Mouse (Mus musculus) hindbrain, embryonic 13.5 days (tissue): Measurements from ENCODE around the gene Igfbp2. TPM values are rescaled to one million over a fixed set of nuclear protein-coding genes. Genes with fewer than 3 reads are reported as not detected.

ENCODE experiments used
- ATAC-seq: fragments of 200-750 bp; cut with Nextera tagmentation; 2 replicates; pipeline ENCODE4 v1.8.0; 2017; ENCODE audit warnings: moderate TSS enrichment; ENCODE audit not compliant: low FRiP score
- H3K27ac ChIP-seq: fragments of 300-500 bp; sonication (generic); 2 replicates; pipeline ENCODE4 v1.5.1; 2015; ENCODE audit warnings: inconsistent platforms, mild to moderate bottlenecking, moderate library complexity
- H3K27me3 ChIP-seq: fragments of 300-500 bp; sonication (generic); 2 replicates; pipeline ENCODE4 v1.6.1; 2015; ENCODE audit warnings: mild to moderate bottlenecking, inconsistent platforms
- H3K36me3 ChIP-seq: fragments of 300-500 bp; sonication (generic); 2 replicates; pipeline ENCODE4 v1.6.1; 2015; ENCODE audit warnings: mild to moderate bottlenecking, inconsistent platforms
- H3K4me1 ChIP-seq: fragments of 300-500 bp; sonication (generic); replicated peaks from 2 replicates; pipeline ENCODE4 v1.6.1; 2015; ENCODE audit warnings: inconsistent platforms
- H3K4me2 ChIP-seq: fragments of 300-500 bp; sonication (generic); 2 replicates; pipeline ENCODE4 v1.6.1; 2015; ENCODE audit warnings: inconsistent platforms, mild to moderate bottlenecking, moderate library complexity
- H3K4me3 ChIP-seq: fragments of 300-500 bp; sonication (generic); 2 replicates; pipeline ENCODE4 v1.5.1; 2015; ENCODE audit warnings: mild to moderate bottlenecking, inconsistent platforms
- H3K9ac ChIP-seq: fragments of 300-500 bp; sonication (generic); 2 replicates; pipeline ENCODE4 v1.6.1; 2015; ENCODE audit warnings: mild to moderate bottlenecking, inconsistent platforms
- H3K9me3 ChIP-seq: fragments of 300-500 bp; sonication (generic); 2 replicates; pipeline ENCODE4 v1.6.1; 2016; ENCODE audit warnings: inconsistent platforms
- WGBS: fragments of 180-500 bp; shearing (Covaris S2); methylation state at CpG from one replicate; pipeline ENCODE4 v1.1.7; 2015; 5-methylcytosine and 5-hydroxymethylcytosine counted together
- polyA plus RNA-seq: library from polyadenylated mRNA; unstranded; fragments of >200 nt; fragmentation: Nextera tagmentation; extraction: Ambion mirVana; gene quantifications from 2 replicates; pipeline ENCODE4 v1.2.1, GENCODE M21; 2015

Igfbp2 gene
- polyA plus RNA-seq, result 392 and 465 TPM in 2 replicates

DNA sequence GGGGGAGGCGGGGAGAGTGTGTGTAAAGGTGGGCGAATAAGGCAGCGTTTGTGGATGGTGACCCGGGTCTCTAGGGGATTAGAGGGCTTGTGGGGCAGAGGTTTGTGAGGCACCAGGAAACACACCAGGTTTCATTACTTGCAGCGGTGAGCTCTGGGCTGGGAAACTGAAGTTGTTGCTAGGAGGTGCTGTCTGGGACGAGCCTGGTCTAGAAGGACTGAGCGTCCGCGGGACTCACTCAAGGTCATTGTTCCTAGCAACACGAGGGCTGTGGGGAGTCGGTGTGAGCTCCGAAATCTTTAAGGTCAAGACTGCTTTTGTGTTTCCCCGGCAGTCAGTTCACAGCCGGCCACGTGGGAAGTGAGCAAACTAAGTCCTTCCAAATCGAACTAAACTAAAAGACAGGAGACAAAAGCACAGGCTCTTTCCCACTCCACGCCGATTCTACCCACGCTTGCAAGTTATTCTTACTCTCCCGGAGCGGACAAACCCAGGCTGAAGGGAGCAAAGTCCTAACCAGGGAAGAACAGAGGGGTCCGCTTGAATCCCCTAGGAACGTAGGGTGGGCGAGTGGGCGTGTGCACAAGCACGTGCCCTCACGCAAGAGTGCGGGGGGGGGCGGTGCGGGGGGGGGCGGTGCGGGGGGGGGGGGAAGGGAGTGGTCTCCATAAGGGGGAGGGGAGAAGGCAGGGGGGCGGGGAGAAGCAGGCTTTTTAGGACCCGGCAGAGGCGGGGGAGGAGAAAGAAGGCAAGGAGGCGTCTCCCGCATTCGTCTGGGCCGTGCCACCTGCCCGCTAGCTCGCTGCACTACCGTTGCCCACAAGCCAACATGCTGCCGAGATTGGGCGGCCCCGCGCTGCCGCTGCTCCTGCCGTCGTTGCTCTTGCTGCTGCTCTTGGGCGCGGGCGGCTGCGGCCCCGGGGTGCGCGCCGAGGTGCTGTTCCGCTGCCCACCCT, at the start of gene Igfbp2:
TSS of gene Igfbp2 (plus strand) at position 753 of the 956 bp plus-strand sequence.
- peak within 1 kb of the TSS; percentile 89 for H3K27ac ChIP-seq
- peak within 1 kb of the TSS; percentile 81 for H3K4me3 ChIP-seq
- no peaks in the 10 kb centered on the region for H3K36me3 ChIP-seq
- under 1% methylated on average over 46 of the region's 58 CpGs for WGBS
- ATAC-seq, result peak; percentile 74
- peak within 1 kb of the TSS; percentile 94 for H3K9ac ChIP-seq
- no peaks in the 10 kb centered on the region for H3K9me3 ChIP-seq
- H3K4me2 ChIP-seq, result peak within 1 kb of the TSS; percentile 81
- no peaks in the 10 kb centered on the region for H3K27me3 ChIP-seq
- H3K4me1 ChIP-seq, result peaks cover 40% of the 10 kb centered on the region

DNA sequence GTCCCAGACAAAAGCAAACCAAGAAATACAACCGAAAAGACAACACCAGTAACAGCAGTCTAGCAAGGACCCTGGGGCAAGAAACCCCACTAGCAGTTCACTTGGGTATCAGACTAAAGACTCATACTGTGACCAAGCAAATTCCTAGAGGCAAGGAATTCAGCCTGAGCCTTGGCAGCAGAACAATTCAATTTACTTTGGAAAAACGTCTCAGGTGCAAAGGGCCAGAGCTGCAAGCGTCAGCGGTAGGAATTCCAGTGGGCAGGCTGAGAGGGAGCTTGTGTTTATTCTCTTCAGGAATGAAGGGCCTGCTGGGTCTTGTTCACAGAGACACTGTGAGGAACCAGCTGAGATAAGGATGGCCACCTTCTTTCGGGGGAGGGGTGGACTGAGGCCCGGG, 45.5 kb upstream of the Igfbp2 start:
- no peaks in the 10 kb centered on the region for H3K27me3 ChIP-seq
- H3K4me2 ChIP-seq, result no peak overlapping the region
- 31% methylated on average over 6 of the region's 6 CpGs for whole genome bisulfite sequencing
- H3K4me3 ChIP-seq, result no peak overlapping the region
- peaks cover 4% of the 10 kb centered on the region; the same call in 1 of the 2 replicates for H3K4me1 ChIP-seq
- no peaks in the 10 kb centered on the region for H3K36me3 ChIP-seq
- H3K27ac ChIP-seq, result no peak overlapping the region
- no peaks in the 10 kb centered on the region for H3K9me3 ChIP-seq
- no peak overlapping the region for H3K9ac ChIP-seq
- no peak for ATAC-seq

DNA sequence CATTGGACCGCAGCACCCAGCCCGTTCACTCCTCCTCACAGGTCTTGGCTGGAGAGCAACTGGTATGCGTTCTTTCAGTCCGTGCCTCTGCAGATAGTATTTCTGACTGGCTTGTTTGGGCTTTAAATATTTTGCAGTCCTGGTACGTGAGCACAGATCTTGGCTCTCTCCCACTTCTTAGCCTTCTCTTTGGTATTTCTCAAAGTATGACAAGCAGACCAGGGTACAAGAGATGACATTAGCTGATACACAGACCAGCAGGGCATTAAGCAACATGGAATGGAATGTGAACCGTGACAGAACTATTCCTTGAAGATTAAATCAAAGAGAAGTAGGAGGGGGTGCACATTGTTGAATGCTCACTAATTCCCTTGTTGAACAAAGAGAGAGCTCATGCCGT, 43.6 kb upstream of the Igfbp2 start:
- Histone ChIP-seq H3K4me2 (no peak overlapping the region), H3K27ac (no peak overlapping the region), H3K27me3 (no peaks in the 10 kb centered on the region), H3K4me1 (peaks cover 4% of the 10 kb centered on the region; the same call in 1 of the 2 replicates), H3K9ac (no peak overlapping the region), H3K4me3 (no peak overlapping the region), H3K36me3 (no peaks in the 10 kb centered on the region), H3K9me3 (no peaks in the 10 kb centered on the region)
- ATAC-seq, result no peak
- 50% methylated on average over 7 of the region's 7 CpGs for WGBS

GRCm38 (mm10) chr1:72783341-72783740, 41.0 kb upstream of the Igfbp2 start:
- Histone ChIP-seq H3K4me1 (peaks cover 4% of the 10 kb centered on the region; the same call in 1 of the 2 replicates), H3K27me3 (no peaks in the 10 kb centered on the region), H3K4me2 (no peak overlapping the region), H3K4me3 (no peak overlapping the region), H3K9me3 (no peaks in the 10 kb centered on the region), H3K36me3 (no peaks in the 10 kb centered on the region), H3K27ac (no peak overlapping the region), H3K9ac (no peak overlapping the region)
- 71% methylated on average over 2 of the region's 2 CpGs for WGBS
- no peak for ATAC-seq

DNA sequence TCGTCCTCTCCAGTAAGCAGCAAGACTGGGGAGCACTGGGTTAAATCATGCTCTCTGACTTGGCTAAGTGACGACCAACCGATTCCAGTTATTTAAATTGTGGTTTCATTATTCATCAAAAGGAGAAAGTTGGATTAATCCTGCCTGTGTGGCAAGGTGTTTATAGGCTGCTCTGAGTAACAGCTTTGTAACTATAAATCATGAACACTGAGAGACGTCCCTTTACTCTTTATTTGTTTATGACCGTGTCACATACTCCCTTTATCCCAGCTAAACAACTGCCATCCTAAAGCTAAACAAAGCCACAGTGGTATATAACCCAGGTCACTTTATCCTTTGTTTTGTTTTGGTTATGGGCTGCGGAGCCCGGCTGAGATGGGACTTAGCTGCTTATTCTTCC, 40.3 kb upstream of the Igfbp2 start:
- no peak overlapping the region for H3K4me2 ChIP-seq
- no peaks in the 10 kb centered on the region for H3K9me3 ChIP-seq
- H3K27ac ChIP-seq, result no peak overlapping the region
- H3K9ac ChIP-seq, result no peak overlapping the region
- peaks cover 4% of the 10 kb centered on the region; the same call in 1 of the 2 replicates for H3K4me1 ChIP-seq
- no peaks in the 10 kb centered on the region for H3K36me3 ChIP-seq
- no peak overlapping the region for H3K4me3 ChIP-seq
- H3K27me3 ChIP-seq, result no peaks in the 10 kb centered on the region
- 29% methylated on average over 7 of the region's 7 CpGs for WGBS
- no peak for ATAC-seq

DNA sequence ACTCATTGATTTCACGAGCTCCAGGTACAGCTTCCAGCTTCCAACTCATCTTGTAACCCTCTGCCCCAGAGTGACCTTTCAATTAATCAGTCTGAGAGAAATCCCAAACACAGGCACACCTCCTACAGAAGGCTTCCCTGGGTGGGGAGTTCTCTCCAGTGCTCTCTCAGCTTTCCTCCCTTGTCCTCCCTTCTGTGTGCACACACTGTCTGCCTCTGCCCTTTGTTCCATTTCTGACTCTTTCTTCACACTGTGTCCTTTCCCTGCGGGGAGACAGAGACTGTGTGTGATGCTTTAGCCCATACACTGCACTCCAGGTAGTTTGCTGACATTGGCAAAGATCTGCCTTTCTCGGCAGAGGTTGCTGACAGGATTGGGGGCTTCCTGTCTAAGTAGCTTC, 33.6 kb upstream of the Igfbp2 start:
- Histone ChIP-seq H3K27ac (no peak overlapping the region), H3K9me3 (no peaks in the 10 kb centered on the region), H3K4me1 (no peaks in the 10 kb centered on the region), H3K36me3 (no peaks in the 10 kb centered on the region), H3K4me2 (no peak overlapping the region), H3K27me3 (no peaks in the 10 kb centered on the region), H3K9ac (no peak overlapping the region), H3K4me3 (no peak overlapping the region)
- WGBS, result 56% methylated on average over 3 of the region's 3 CpGs
- ATAC-seq, result no peak

- Histone ChIP-seq H3K27me3 (no peaks in the 10 kb centered on the region), H3K4me1 (no peaks in the 10 kb centered on the region), H3K27ac (no peak overlapping the region), H3K4me2 (no peak overlapping the region), H3K9me3 (no peaks in the 10 kb centered on the region), H3K36me3 (no peaks in the 10 kb centered on the region), H3K4me3 (no peak overlapping the region), H3K9ac (no peak overlapping the region)
- no peak for ATAC-seq
Measured at GRCm38 (mm10) chr1:72791743-72792142, 32.6 kb upstream of the Igfbp2 start.

DNA sequence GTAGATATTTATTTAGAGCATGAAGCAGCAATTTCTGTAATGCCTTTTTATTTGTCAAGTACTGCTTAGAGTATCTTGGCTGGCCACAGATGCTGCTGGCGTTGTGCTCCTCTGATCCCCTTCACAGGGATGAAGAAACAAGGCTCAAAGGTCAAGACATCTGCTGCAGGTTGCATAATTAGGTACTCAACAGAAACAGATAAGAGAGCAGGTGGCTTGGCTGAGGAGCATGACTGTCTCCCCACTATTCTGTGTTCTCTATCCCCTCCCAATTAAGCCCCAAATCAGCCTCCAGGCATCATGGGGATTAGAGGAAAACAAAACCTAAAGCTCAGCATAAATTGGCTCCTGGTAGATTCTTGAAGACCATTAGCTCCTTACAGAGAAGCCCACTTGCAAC, 32.0 kb upstream of the Igfbp2 start:
- Histone ChIP-seq H3K9ac (no peak overlapping the region), H3K36me3 (no peaks in the 10 kb centered on the region), H3K4me3 (no peak overlapping the region), H3K27me3 (no peaks in the 10 kb centered on the region), H3K27ac (no peak overlapping the region), H3K4me1 (no peaks in the 10 kb centered on the region), H3K4me2 (no peak overlapping the region), H3K9me3 (no peaks in the 10 kb centered on the region)
- no peak for ATAC-seq
- WGBS, result 46% methylated on average over 1 of the region's 1 CpGs

- no peak overlapping the region for H3K4me3 ChIP-seq
- no peak overlapping the region for H3K9ac ChIP-seq
- H3K9me3 ChIP-seq, result no peaks in the 10 kb centered on the region
- ATAC-seq, result no peak
- no peaks in the 10 kb centered on the region for H3K4me1 ChIP-seq
- H3K4me2 ChIP-seq, result no peak overlapping the region
- no peaks in the 10 kb centered on the region for H3K27me3 ChIP-seq
- no peak overlapping the region for H3K27ac ChIP-seq
- no peaks in the 10 kb centered on the region for H3K36me3 ChIP-seq
Measured at GRCm38 (mm10) chr1:72793230-72793629, 31.1 kb upstream of the Igfbp2 start.

DNA sequence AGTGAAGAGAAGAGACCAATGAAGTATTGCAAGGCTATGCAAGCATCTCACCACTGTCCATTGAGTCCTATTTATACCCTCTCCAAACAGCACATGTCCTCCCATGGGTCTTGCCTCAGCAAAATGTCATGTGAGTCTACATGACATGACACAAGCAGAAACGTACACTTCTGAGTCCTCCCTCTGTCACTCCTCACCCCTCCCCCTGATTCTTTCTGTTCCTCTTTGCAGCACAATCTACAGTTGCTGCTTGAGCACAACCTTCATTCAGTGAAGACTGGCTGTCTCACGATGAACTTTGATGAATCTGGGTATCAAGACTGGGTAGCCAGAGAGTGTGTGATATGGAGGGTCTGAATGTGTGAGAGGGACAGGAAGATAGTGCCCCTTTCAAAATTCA, 28.2 kb upstream of the Igfbp2 start:
- 86% methylated on average over 2 of the region's 2 CpGs for WGBS
- no peak overlapping the region for H3K9ac ChIP-seq
- no peak overlapping the region for H3K27ac ChIP-seq
- H3K27me3 ChIP-seq, result no peaks in the 10 kb centered on the region
- no peak overlapping the region for H3K4me2 ChIP-seq
- H3K4me3 ChIP-seq, result no peak overlapping the region
- H3K36me3 ChIP-seq, result no peaks in the 10 kb centered on the region
- ATAC-seq, result no peak
- 0 out of 2 replicates have a peak, but pooled peaks cover 2% of the 10 kb centered on the region for H3K9me3 ChIP-seq
- no peaks in the 10 kb centered on the region for H3K4me1 ChIP-seq

GRCm38 (mm10) chr1:72797102-72797665, 27.1 kb upstream of the Igfbp2 start:
- WGBS, result 71% methylated on average over 4 of the region's 4 CpGs
- Histone ChIP-seq H3K4me2 (no peak overlapping the region), H3K9me3 (0 out of 2 replicates have a peak, but pooled peaks cover 2% of the 10 kb centered on the region), H3K27me3 (no peaks in the 10 kb centered on the region), H3K4me1 (no peaks in the 10 kb centered on the region), H3K9ac (no peak overlapping the region), H3K4me3 (no peak overlapping the region), H3K36me3 (no peaks in the 10 kb centered on the region), H3K27ac (no peak overlapping the region)
- no peak for ATAC-seq

DNA sequence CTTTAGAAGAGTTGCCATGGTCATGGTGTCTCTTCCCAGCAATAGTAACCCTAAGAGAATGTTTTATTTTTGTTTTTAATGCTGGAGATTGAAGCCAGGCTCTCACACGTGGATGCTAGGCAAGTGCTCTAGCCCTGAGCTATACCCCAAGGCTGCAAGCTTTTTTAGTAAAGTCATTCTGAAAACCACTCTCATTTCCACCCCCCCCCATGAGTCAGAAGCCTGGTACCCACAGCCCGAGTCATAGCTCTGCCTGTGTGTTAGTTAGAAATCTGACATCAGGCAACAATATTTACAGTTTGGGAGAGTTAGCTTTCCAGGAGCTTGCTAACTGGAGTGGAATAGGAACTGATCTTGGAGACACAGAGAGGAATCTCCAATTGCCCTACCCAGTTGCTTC, 25.9 kb upstream of the Igfbp2 start:
- 85% methylated on average over 2 of the region's 2 CpGs for WGBS
- no peaks in the 10 kb centered on the region for H3K36me3 ChIP-seq
- no peaks in the 10 kb centered on the region for H3K4me1 ChIP-seq
- no peaks in the 10 kb centered on the region for H3K27me3 ChIP-seq
- ATAC-seq, result no peak
- no peak overlapping the region for H3K27ac ChIP-seq
- H3K9ac ChIP-seq, result no peak overlapping the region
- H3K4me2 ChIP-seq, result no peak overlapping the region
- no peak overlapping the region for H3K4me3 ChIP-seq
- 0 out of 2 replicates have a peak, but pooled peaks cover 2% of the 10 kb centered on the region for H3K9me3 ChIP-seq
